Mouse (Mus musculus): Measurements from ENCODE around the gene P3h1.
A peak's percentile ranks its signal among the peaks of the same experiment; 100 is the strongest.
"Not testable (repeated sequence)": the region's sequence is repeated elsewhere in the genome, so short reads cannot be mapped to it uniquely, and the experiment has no call there.

The P3h1 gene

GRCm38 (mm10) chr4:119278784-119279183, 46.1 kb downstream of the P3h1 start:
- not testable (repeated sequence) for DNase-seq

- DNase-seq = no peak
Observed at GRCm38 (mm10) chr4:119284861-119285260, 52.1 kb downstream of the P3h1 start.

DNA sequence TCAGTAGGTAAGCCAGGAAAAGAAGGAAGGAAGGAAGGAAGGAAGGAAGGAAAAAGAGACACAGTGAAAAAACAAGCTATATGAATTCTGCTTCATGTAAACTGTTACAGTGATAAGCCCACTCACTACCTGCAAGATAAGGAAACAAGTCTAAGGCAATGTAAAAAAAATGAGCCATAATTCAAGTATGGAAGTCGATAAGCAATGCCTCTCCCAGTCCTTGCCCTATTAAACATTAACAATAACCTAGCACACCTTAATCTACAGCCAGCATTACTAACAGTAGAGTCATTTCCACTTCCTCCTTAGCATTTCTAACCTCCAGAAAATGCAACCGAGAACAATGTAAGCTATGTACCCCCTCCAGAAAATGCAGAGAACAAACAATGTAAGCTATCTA, 52.6 kb downstream of the P3h1 start:
- no peak for DNase-seq

- no peak for DNase-seq
Observed at GRCm38 (mm10) chr4:119291921-119292320, 59.2 kb downstream of the P3h1 start.

- peak; percentile 64 for DNase-seq
Observed at GRCm38 (mm10) chr4:119292771-119293573, 60.3 kb downstream of the P3h1 start.

DNA sequence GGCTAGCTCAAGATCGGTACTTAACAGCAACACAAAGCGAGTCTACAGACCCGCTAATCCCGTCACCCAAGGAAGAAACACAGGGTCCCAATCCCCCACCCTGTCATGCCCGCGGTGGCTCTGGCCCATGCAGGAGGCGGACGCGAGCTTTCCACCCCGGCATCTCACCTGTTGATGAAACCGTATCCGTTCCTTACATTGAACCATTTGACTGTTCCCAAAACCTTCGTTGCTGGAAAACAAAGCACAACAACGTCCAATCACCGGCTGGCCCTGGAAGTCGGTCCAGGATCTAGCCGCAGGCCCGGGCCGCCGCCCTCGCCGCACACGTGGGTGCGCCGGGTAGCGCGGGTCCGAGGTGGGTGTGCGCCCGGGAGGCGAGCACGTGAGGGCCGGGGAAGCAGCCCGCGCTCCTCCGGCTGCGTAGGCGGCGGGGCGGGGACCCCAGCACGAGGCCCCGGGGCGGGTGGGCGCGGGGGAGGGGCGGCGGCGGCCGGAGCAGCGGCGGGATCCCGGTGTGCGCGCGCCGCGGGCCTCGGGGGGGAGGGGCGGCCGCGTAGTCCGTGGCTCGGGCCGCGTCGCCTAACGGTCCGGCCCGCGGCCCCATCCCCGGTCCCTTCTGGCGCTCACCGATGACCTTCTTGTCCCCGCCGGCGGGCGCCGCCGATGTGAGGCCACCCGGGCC, 61.0 kb downstream of the P3h1 start:
- DNase-seq = peak; percentile 66

DNA sequence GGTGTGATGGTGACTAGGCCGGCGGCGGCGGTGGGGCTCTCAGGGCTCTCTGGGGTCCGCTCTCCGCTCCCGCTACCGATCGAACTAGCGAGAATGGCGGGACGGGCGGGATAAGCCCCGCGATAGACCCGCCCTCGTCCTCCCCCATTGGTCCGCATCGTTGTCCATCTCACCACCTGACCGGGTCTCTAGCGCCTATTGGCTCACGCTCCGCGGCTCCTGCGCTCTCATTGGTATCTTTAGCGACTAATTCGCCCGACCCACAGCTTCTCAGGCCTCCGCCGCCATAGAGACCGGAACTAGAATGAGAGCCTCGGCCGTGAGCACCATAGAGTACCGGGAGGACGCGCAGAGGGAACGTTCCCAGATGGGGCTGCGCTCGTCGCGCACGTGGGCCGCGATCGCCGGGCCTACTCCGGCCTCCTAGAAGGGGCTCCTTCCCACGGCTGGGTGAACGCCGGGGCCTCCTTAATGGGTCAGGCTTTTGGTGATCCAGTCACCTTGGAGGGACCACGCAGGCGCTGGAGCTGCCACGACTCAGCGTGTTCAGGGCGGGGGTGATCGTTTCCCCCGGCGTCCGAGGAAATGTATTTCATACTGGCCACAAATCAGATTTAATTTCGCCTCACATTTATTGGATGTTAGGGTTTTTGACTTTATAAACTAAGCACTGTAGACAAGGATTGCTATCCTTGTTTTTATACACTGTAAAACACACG, 61.9 kb downstream of the P3h1 start, which contains the start of gene Ybx1:
Ybx1 (minus strand) TSS at position 190 of the 719 bp plus-strand sequence.
- peak; percentile 99 for DNase-seq

DNA sequence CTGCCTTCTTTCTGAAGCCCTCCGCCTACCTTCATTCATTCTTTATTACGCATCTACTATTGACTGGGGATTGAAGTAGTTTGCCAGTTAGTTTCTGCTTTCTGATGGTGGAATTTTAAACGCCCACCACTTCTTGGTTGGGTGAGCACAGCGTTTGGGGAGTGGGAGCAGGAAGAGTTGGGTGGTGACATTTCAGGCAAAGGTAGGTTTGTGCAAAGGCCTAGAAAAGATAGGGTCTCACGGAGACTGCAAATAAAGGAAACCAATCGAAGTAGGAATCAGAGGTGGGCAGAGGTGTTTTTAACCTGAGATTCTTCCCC, 62.4 kb downstream of the P3h1 start:
- DNase-seq = no peak

GRCm38 (mm10) chr4:119297361-119297760, 64.6 kb downstream of the P3h1 start:
- DNase-seq = no peak

Measured in thymus, postnatal 4 days (tissue).